Mouse (Mus musculus) spleen, adult 2 months (tissue): Measurements from ENCODE around the gene Etfbkmt. TPM values are rescaled to one million over a fixed set of nuclear protein-coding genes. Genes with fewer than 3 reads are reported as not detected.
"Not testable (repeated sequence)": the region's sequence is repeated elsewhere in the genome, so short reads cannot be mapped to it uniquely, and the experiment has no call there.

Source experiments
- DNase-seq, 2 experiments: peaks; one replicate each; pipeline versions ENCODE4 v3.0.0 to v3.0.0-alpha.2; 2012 to 2021; ENCODE audit warnings: low spot score in 2 of 2, low read depth in 1 of 2
- H3K27ac ChIP-seq: fragments of 200-500 bp; 2 replicates; pipeline ENCODE4 v1.5.1; 2012; ENCODE audit warnings: low read length, inconsistent platforms; ENCODE audit not compliant: insufficient read depth
- H3K27me3 ChIP-seq: fragments of 200-500 bp; 2 replicates; pipeline ENCODE4 v1.6.1; 2012; ENCODE audit warnings: mild to moderate bottlenecking, moderate library complexity, low read length, inconsistent platforms; ENCODE audit not compliant: control insufficient read depth, insufficient read depth
- H3K36me3 ChIP-seq: fragments of 200-500 bp; 2 replicates; pipeline ENCODE4 v1.6.1; 2012; ENCODE audit warnings: mild to moderate bottlenecking, low read length, inconsistent platforms; ENCODE audit not compliant: control insufficient read depth, insufficient read depth
- H3K4me1 ChIP-seq: fragments of 200-500 bp; 2 replicates; pipeline ENCODE4 v1.6.1; 2011; ENCODE audit warnings: inconsistent platforms; ENCODE audit not compliant: control insufficient read depth, insufficient read depth, insufficient read length
- H3K4me3 ChIP-seq: fragments of 200-500 bp; 2 replicates; pipeline ENCODE4 v1.5.1; 2011; ENCODE audit warnings: mild to moderate bottlenecking, inconsistent platforms; ENCODE audit not compliant: insufficient read depth, insufficient read length; ENCODE audit errors: extremely low read depth
- CTCF ChIP-seq: fragments of 200-500 bp; IDR thresholded peaks from 2 replicates; pipeline ENCODE4 v1.5.1; 2011; ENCODE audit warnings: mild to moderate bottlenecking, inconsistent platforms; ENCODE audit not compliant: insufficient read depth, insufficient read length, insufficient replicate concordance; ENCODE audit errors: extremely low read depth
- POLR2A ChIP-seq: fragments of 200-500 bp; IDR thresholded peaks from 2 replicates; pipeline ENCODE4 v1.6.1; 2011; ENCODE audit warnings: low read depth, low read length, inconsistent platforms
- WGBS: fragments of 180-500 bp; shearing (Covaris S2); methylation state at CpG from one replicate; pipeline ENCODE4 v1.1.7; 2018; 5-methylcytosine and 5-hydroxymethylcytosine counted together
- polyA plus RNA-seq: library from polyadenylated mRNA; depleted of rRNA; stranded (reverse); fragments of >200 nt; gene quantifications from 2 replicates; pipeline ENCODE4 v1.2.3, GENCODE M21; 2012

The Etfbkmt gene
- polyA plus RNA-seq, 1 experiment, result 4.5 TPM

GRCm38 (mm10) chr6:149108909-149109308 is 30.7 kb upstream of the Etfbkmt start:
- Histone ChIP-seq H3K36me3 (no peaks in the 10 kb centered on the region), H3K27me3 (no peaks in the 10 kb centered on the region; the same call in 1 of the 2 replicates), H3K27ac (no peak overlapping the region), H3K4me1 (no peaks in the 10 kb centered on the region), H3K4me3 (no peak overlapping the region)
- WGBS, result 81% methylated on average over 2 of the region's 2 CpGs
- DNase-seq, result no peak
- TF ChIP-seq CTCF (no peak), POLR2A (no peak)

DNA sequence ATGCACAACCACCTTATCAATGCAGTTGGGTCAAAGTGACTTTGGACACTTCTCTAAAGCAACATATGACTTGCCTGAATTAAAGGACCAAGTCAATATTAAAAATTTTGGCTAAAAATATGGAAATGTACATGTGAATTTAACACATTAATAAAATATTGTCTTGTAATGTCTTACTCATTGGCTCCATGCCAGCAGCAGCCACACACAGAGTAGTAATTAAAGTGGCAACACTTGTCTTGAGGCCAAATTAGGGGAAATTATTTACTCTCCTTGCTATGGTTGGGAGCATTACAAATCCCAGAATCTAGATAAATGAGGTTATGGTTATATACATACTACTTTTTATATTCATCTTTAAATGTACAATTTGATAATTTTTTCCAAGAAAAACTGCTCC is 22.7 kb upstream of the Etfbkmt start:
- Histone ChIP-seq H3K27me3 (no peaks in the 10 kb centered on the region), H3K36me3 (no peaks in the 10 kb centered on the region), H3K4me3 (no peak overlapping the region), H3K27ac (no peak overlapping the region), H3K4me1 (no peaks in the 10 kb centered on the region; the same call in 1 of the 2 replicates)
- TF ChIP-seq CTCF (no peak), POLR2A (no peak)
- no peak for DNase-seq

- WGBS, result 79% methylated on average over 2 of the region's 2 CpGs
Measured at GRCm38 (mm10) chr6:149118935-149119334, 20.7 kb upstream of the Etfbkmt start.

DNA sequence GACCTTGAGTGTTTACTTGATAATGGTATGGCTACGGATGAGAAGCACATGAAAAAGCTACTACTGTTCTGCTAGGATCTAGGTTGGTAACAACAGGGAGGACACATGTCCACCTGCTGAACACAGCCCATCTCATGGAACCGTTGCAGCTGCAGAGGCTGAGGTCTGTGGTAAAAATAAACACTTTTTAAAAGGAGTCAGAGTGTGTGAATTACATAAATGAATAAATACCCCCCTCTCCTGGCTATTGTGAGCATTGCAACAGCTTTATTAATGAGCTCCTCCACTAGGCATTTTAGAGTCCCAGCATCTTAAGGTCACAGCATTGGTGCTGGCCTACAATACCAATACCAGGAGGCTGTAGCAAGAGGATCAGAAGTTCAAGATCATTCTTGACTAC is 19.8 kb upstream of the Etfbkmt start:
- DNase-seq, result peak in 1 of 2 experiments; percentile 29
- H3K27ac ChIP-seq, result no peak overlapping the region

More at GRCm38 (mm10) chr6:149118935-149119334, 20.7 kb upstream of the Etfbkmt start:
- Histone ChIP-seq H3K27ac (no peak overlapping the region), H3K4me3 (no peak overlapping the region), H3K4me1 (no peaks in the 10 kb centered on the region; the same call in 1 of the 2 replicates), H3K27me3 (no peaks in the 10 kb centered on the region), H3K36me3 (no peaks in the 10 kb centered on the region)
- TF ChIP-seq CTCF (no peak), POLR2A (no peak)
- no peak for DNase-seq

GRCm38 (mm10) chr6:149123042-149123441 is 16.6 kb upstream of the Etfbkmt start:
- Histone ChIP-seq H3K27ac (no peak overlapping the region), H3K4me3 (no peak overlapping the region), H3K27me3 (no peaks in the 10 kb centered on the region), H3K4me1 (no peaks in the 10 kb centered on the region; the same call in 1 of the 2 replicates), H3K36me3 (no peaks in the 10 kb centered on the region)
- TF ChIP-seq CTCF, result no peak
- TF ChIP-seq POLR2A, result no peak
- 83% methylated on average over 3 of the region's 3 CpGs for WGBS
- no peak for DNase-seq

More for the DNA sequence above, 19.8 kb upstream of the Etfbkmt start:
- WGBS, result 37% methylated on average over 2 of the region's 2 CpGs
- no peaks in the 10 kb centered on the region for H3K36me3 ChIP-seq
- H3K4me1 ChIP-seq, result no peaks in the 10 kb centered on the region; the same call in 1 of the 2 replicates
- H3K4me3 ChIP-seq, result no peak overlapping the region
- H3K27me3 ChIP-seq, result no peaks in the 10 kb centered on the region
- no peak for TF ChIP-seq CTCF
- no peak for TF ChIP-seq POLR2A

DNA sequence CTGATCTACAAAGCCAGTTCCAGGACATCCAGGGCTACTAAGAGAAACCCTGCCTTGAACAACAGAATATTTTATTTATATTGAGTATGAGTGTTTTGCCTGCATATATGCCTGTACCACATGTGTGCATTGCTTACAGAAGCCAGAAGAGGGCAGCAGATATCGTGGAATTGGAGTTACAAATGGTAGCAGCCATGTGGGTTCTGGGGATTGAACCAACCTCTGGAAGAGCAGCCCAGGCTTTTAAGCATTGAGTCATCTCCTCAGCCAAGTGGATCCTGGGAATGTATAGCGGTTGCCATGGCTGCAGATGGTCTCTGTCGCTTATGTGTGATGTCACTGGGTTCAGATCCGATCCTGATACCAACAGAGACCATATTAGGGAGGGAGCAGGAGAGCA is 13.0 kb upstream of the Etfbkmt start:
- TF ChIP-seq POLR2A (no peak), CTCF (peak; percentile 11; the same call in 1 of the 2 replicates)
- no peak overlapping the region for H3K27ac ChIP-seq
- no peaks in the 10 kb centered on the region for H3K36me3 ChIP-seq
- no peaks in the 10 kb centered on the region for H3K27me3 ChIP-seq
- WGBS, result 68% methylated on average over 4 of the region's 4 CpGs
- H3K4me1 ChIP-seq, result no peaks in the 10 kb centered on the region
- H3K4me3 ChIP-seq, result no peak overlapping the region
- peak in 1 of 2 experiments; percentile 52 for DNase-seq

DNA sequence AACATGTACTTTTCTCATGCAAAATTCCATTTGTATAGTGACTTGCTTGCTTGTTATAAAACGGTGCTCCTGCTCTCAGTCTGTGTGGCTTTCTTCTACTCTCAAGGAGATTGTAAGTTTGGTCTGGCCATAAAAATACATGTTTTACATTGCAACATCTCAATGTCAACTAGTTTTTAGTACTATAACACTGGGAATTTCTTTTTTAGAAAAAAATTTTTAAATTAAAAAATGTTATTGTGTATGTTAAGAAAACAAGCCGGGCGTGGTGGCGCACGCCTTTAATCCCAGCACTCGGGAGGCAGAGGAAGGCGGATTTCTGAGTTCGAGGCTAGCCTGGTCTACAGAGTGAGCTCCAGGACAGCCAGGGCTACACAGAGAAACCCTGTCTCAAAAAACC is 9.8 kb upstream of the Etfbkmt start, which contains the start of gene Gm10203:
Gene Gm10203 (plus strand): TSS at position 301 of the 400 bp plus-strand sequence.
- WGBS, result 91% methylated on average over 8 of the region's 8 CpGs
- not testable (repeated sequence) for H3K4me1 ChIP-seq, H3K27ac ChIP-seq, H3K27me3 ChIP-seq, DNase-seq, H3K4me3 ChIP-seq, H3K36me3 ChIP-seq

DNA sequence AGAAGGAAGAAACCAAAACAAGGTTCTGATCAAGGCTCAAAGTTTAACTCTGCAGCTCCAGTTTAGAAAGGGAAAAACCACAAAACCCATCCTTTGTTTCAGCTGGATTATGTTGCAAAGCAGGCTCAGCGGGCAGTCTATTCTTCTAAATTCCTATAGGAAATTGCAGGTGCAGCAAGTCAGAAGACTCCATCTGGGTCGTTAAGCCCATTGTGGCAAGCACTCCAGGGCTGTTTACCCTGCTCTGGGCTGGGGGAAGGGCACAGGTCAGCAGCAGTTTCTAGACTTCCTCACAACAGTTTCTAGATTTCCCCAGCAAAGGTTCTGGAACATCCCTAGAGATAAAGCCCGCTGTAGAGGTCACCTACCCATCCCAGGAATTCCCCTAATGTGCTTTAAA is 8.5 kb upstream of the Etfbkmt start:
- Histone ChIP-seq H3K4me1 (no peaks in the 10 kb centered on the region), H3K4me3 (no peak overlapping the region), H3K36me3 (no peaks in the 10 kb centered on the region), H3K27ac (no peak overlapping the region), H3K27me3 (no peaks in the 10 kb centered on the region)
- no peak for DNase-seq
- no peak for TF ChIP-seq POLR2A
- no peak for TF ChIP-seq CTCF
- WGBS, result 51% methylated on average over 3 of the region's 3 CpGs
